Mouse (Mus musculus): ENCODE data around the gene Prpf38a.
A peak's percentile ranks its signal among the peaks of the same experiment; 100 is the strongest.

Gene Prpf38a

GRCm38 (mm10) chr4:108578840-108579742 is at the start of gene Prpf38a, which contains the start of gene Orc1:
Prpf38a (minus strand) TSS chr4:108579336.
Orc1 (plus strand) TSS chr4:108579423.
- peak; percentile 97 to 98 for DNase-seq

GRCm38 (mm10) chr4:108627066-108627465 is 47.9 kb upstream of the Prpf38a start:
- DNase-seq = no peak

GRCm38 (mm10) chr4:108621504-108621903 is 42.4 kb upstream of the Prpf38a start:
- peak in 1 of 2 experiments; percentile 18 for DNase-seq

- peak in 1 of 2 experiments; percentile 26 for DNase-seq
These were observed 41.4 kb upstream of the Prpf38a start for GRCm38 (mm10) chr4:108620536-108620935.

GRCm38 (mm10) chr4:108619587-108620341 is 40.6 kb upstream of the Prpf38a start, which contains the start of gene Cc2d1b:
Cc2d1b (plus strand) TSS chr4:108619940.
- DNase-seq = peak; percentile 94 to 96

GRCm38 (mm10) chr4:108619165-108619564 is 40.0 kb upstream of the Prpf38a start:
- peak in 1 of 2 experiments; percentile 30 for DNase-seq

- no peak for DNase-seq
These were observed 39.5 kb upstream of the Prpf38a start for GRCm38 (mm10) chr4:108618586-108618985.

- DNase-seq = no peak
These were observed 31.8 kb upstream of the Prpf38a start for GRCm38 (mm10) chr4:108610935-108611334.

GRCm38 (mm10) chr4:108608651-108609050 is 29.5 kb upstream of the Prpf38a start:
- DNase-seq = no peak

- no peak for DNase-seq
These were observed 22.7 kb upstream of the Prpf38a start for GRCm38 (mm10) chr4:108601870-108602269.

- DNase-seq = no peak
These were observed 19.2 kb upstream of the Prpf38a start for GRCm38 (mm10) chr4:108598306-108598705.

- DNase-seq = no peak
These were observed 16.6 kb upstream of the Prpf38a start for GRCm38 (mm10) chr4:108595785-108596184.

- peak; percentile 39 to 42 for DNase-seq
These were observed 14.2 kb upstream of the Prpf38a start for GRCm38 (mm10) chr4:108593376-108593775.

- peak in 1 of 2 experiments; percentile 9 for DNase-seq
These were observed 741 bp upstream of the Prpf38a start for GRCm38 (mm10) chr4:108579743-108580411.

- DNase-seq = no peak
These were observed 6.5 kb downstream of the Prpf38a start for GRCm38 (mm10) chr4:108572644-108573043.

- DNase-seq = peak in 1 of 2 experiments; percentile 17
These were observed 14.1 kb downstream of the Prpf38a start for GRCm38 (mm10) chr4:108565026-108565425.

GRCm38 (mm10) chr4:108539701-108540100 is 39.4 kb downstream of the Prpf38a start:
- DNase-seq = no peak
